ENCODE assay signal across 9 mouse cellular contexts in genomic region chr5:77909218-77909617, GRCm38 (mm10).
DNase-seq lines count a peak whose midpoint lies in the region; ATAC-seq and TF ChIP-seq lines count a peak whose summit lies in the region.
"Had no signal": no experiment of that assay in that cellular context is flagged by ENCODE, and none has a peak within 500 bp of the region (broad histone marks: within the 10 kb centered on the region; RNA-seq: fewer than 3 reads in every experiment).

No protein-coding gene starts in this region.

- no peaks in the 10 kb centered on the region for H3K9me3 ChIP-seq in kidney, embryonic 14.5 days (ENCODE audit: control insufficient read depth, low read length)
- no peaks in the 10 kb centered on the region for H3K9me3 ChIP-seq in kidney, embryonic 16.5 days (ENCODE audit: low read length)
- H3K9me3 ChIP-seq in midbrain, embryonic 16.5 days (replicated peaks; ENCODE audit: control insufficient read depth, low read length, poor library complexity, severe bottlenecking): no peaks in the 10 kb centered on the region

- no peak overlapping the region for H3K9ac ChIP-seq in kidney, embryonic 14.5 days (ENCODE audit: low read depth, low read length)
- no peak overlapping the region for H3K9ac ChIP-seq in kidney, embryonic 16.5 days (replicated peaks; ENCODE audit: low read length)
- no peak overlapping the region for H3K9ac ChIP-seq in midbrain, embryonic 16.5 days (ENCODE audit: low read depth, low read length)

- H3K27me3 ChIP-seq in kidney, embryonic 14.5 days (ENCODE audit: control insufficient read depth, insufficient read depth, low read length): no peaks in the 10 kb centered on the region
- H3K27me3 ChIP-seq in kidney, embryonic 16.5 days (ENCODE audit: insufficient read depth, low read length): no peaks in the 10 kb centered on the region
- peaks cover 8% of the 10 kb centered on the region for H3K27me3 ChIP-seq in Patski
- H3K27me3 ChIP-seq in midbrain, embryonic 16.5 days (ENCODE audit: control insufficient read depth, insufficient read depth, low read depth, low read length): no peaks in the 10 kb centered on the region

- 0 out of 2 replicates have a peak, but pooled peaks have one; percentile 28 for ATAC-seq in kidney, embryonic 14.5 days (ENCODE audit: low FRiP score, low TSS enrichment)
- no peak for ATAC-seq in kidney, embryonic 16.5 days (ENCODE audit: low FRiP score, low TSS enrichment)
- ATAC-seq in Patski: peak; percentile 47
- no peak for ATAC-seq in midbrain, embryonic 16.5 days

- no peak overlapping the region for H3K27ac ChIP-seq in kidney, embryonic 14.5 days (ENCODE audit: low read depth, low read length)
- H3K27ac ChIP-seq in kidney, embryonic 16.5 days (ENCODE audit: low read length): no peak overlapping the region
- H3K27ac ChIP-seq in midbrain, embryonic 16.5 days (ENCODE audit: low read length): no peak overlapping the region

- in situ Hi-C loops in Patski (cut with MboI; ENCODE audit: low pct_unique_long_range_greater_than_20kb): no loop called here

- H3K36me3 ChIP-seq in kidney, embryonic 14.5 days (ENCODE audit: control insufficient read depth, insufficient read depth, low read length): no peaks in the 10 kb centered on the region
- no peaks in the 10 kb centered on the region for H3K36me3 ChIP-seq in kidney, embryonic 16.5 days (ENCODE audit: insufficient read depth, low read length)
- H3K36me3 ChIP-seq in midbrain, embryonic 16.5 days (ENCODE audit: control insufficient read depth, insufficient read depth, low read length): no peaks in the 10 kb centered on the region

- WGBS in kidney, embryonic 14.5 days: 43% methylated on average over 6 of the region's 6 CpGs
- 41% methylated on average over 6 of the region's 6 CpGs for WGBS in kidney, embryonic 16.5 days
- WGBS in midbrain, embryonic 16.5 days: 46% methylated on average over 6 of the region's 6 CpGs

- no peak overlapping the region for H3K4me2 ChIP-seq in kidney, embryonic 14.5 days (replicated peaks; ENCODE audit: low read depth, low read length)
- H3K4me2 ChIP-seq in kidney, embryonic 16.5 days (replicated peaks; ENCODE audit: low read depth, low read length): no peak overlapping the region
- H3K4me2 ChIP-seq in midbrain, embryonic 16.5 days (ENCODE audit: low read length): no peak overlapping the region

- DNase-seq in adrenal gland, adult 2 months: peak; percentile 3
- no peak for DNase-seq in adrenal gland, adult 8-10 months
- DNase-seq in Patski (ENCODE audit: low read depth, low spot score): no peak
- peak; percentile 1 for DNase-seq in kidney, postnatal 14 days
- DNase-seq in gastrocnemius, postnatal 25 days: no peak
- DNase-seq: heart, postnatal 36 days had no signal

- no peaks in the 10 kb centered on the region for H3K4me1 ChIP-seq in kidney, embryonic 14.5 days (ENCODE audit: control insufficient read depth, insufficient read depth, low read length)
- H3K4me1 ChIP-seq in kidney, embryonic 16.5 days (ENCODE audit: insufficient read depth, low read length): no peaks in the 10 kb centered on the region
- no peaks in the 10 kb centered on the region for H3K4me1 ChIP-seq in midbrain, embryonic 16.5 days (ENCODE audit: control insufficient read depth, insufficient read depth, low read length)

- H3K4me3 ChIP-seq in kidney, embryonic 14.5 days (ENCODE audit: low read length): no peak overlapping the region
- H3K4me3 ChIP-seq in kidney, embryonic 16.5 days (ENCODE audit: low read length): no peak overlapping the region
- H3K4me3 ChIP-seq in midbrain, embryonic 16.5 days (ENCODE audit: low read depth, low read length): no peak overlapping the region

- POLR2A ChIA-PET in Patski (lab: Charles Lee): no interaction called here

- peak; percentile 69 for TF ChIP-seq CTCF in Patski (IDR thresholded peaks at IDR 0.05)

- CTCF ChIA-PET in Patski (lab: Charles Lee): interaction anchor here (0.6 to 1.8 kb wide), 7 partner anchors 11 to 391 kb away, joined by 3 to 8 read pairs (median 3); no protein-coding TSS in a partner anchor

Comparison
In these comparisons a context has a peak if more than half of its experiments do, and no peak if none do; other contexts are left out.
1. DNase-seq: peak in adrenal gland, adult 2 months (single experiment) and kidney, postnatal 14 days (single experiment); none in adrenal gland, adult 8-10 months (single experiment), Patski (single experiment) and gastrocnemius, postnatal 25 days (single experiment).
2. ATAC-seq: peak in kidney, embryonic 14.5 days (single experiment) and Patski (single experiment); none in kidney, embryonic 16.5 days (single experiment) and midbrain, embryonic 16.5 days (single experiment).